Mouse (Mus musculus) CH12.LX (cell line): ENCODE measurements around the gene Atp2b2. TPM values are rescaled to one million over a fixed set of nuclear protein-coding genes. Genes with fewer than 3 reads are reported as not detected.

Source experiments
- DNase-seq: peaks from one replicate; pipeline ENCODE4 v3.0.0-alpha.2; 2013; ENCODE audit errors: extremely low read depth
- H3K27ac ChIP-seq: 2 replicates; pipeline ENCODE4 v1.5.1; 2012; ENCODE audit warnings: low read depth, mild to moderate bottlenecking, control low read depth, moderate library complexity; ENCODE audit not compliant: insufficient read depth
- H3K27me3 ChIP-seq: replicated peaks from 2 replicates; pipeline ENCODE3; 2012; ENCODE audit warnings: inconsistent platforms
- H3K36me3 ChIP-seq, 2 experiments: replicated peaks in 1 of 2; 2 replicates each; pipeline versions ENCODE3 to v1.6.1; 2012; ENCODE audit warnings: inconsistent platforms in 1 of 2, low read length in 1 of 2, mild to moderate bottlenecking in 1 of 2, mixed read lengths in 1 of 2, moderate library complexity in 1 of 2; ENCODE audit not compliant: control insufficient read depth in 1 of 2, insufficient read depth in 1 of 2
- H3K4me1 ChIP-seq, 2 experiments: 2 replicates each; pipeline ENCODE4 v1.6.1; 2012; ENCODE audit warnings: inconsistent platforms in 1 of 2, moderate library complexity in 1 of 2; ENCODE audit not compliant: insufficient read depth in 2 of 2, control insufficient read depth in 1 of 2
- H3K4me2 ChIP-seq: 2 replicates; pipeline ENCODE4 v1.6.1; 2012; ENCODE audit warnings: low read depth, mild to moderate bottlenecking, control low read depth; ENCODE audit not compliant: poor library complexity, insufficient read depth, severe bottlenecking
- H3K4me3 ChIP-seq, 3 experiments: fragments of 150-350 bp in 1 of 3; sonication (generic) in 1 of 3; replicated peaks in 1 of 3; 2 replicates each; pipeline versions ENCODE3 to v1.5.1; 2011 to 2012; ENCODE audit warnings: low read depth in 2 of 3, low read length in 2 of 3, mild to moderate bottlenecking in 2 of 3, moderate library complexity in 2 of 3, control low read depth in 1 of 3, improper control_type of control experiment in 1 of 3, inconsistent platforms in 1 of 3, mixed read lengths in 1 of 3; ENCODE audit not compliant: poor library complexity in 1 of 3
- H3K79me2 ChIP-seq: replicated peaks from 2 replicates; pipeline ENCODE4 v1.6.1; 2012; ENCODE audit warnings: mild to moderate bottlenecking, moderate library complexity; ENCODE audit not compliant: control insufficient read depth, poor library complexity, insufficient read depth, severe bottlenecking; ENCODE audit errors: extremely low read depth
- H3K9ac ChIP-seq: 2 replicates; pipeline ENCODE4 v1.6.1; 2012; ENCODE audit warnings: low read depth, mild to moderate bottlenecking, control low read depth, moderate library complexity; ENCODE audit not compliant: insufficient read depth
- H3K9me3 ChIP-seq: replicated peaks from 2 replicates; pipeline ENCODE3; 2012; ENCODE audit warnings: low read length, inconsistent platforms, mixed read lengths
- BHLHE40 ChIP-seq: IDR thresholded peaks from 2 replicates; pipeline ENCODE4 v1.6.1; 2011; ENCODE audit warnings: mild to moderate bottlenecking, low read depth, low read length, improper control_type of control experiment
- CHD1 ChIP-seq: IDR thresholded peaks from 2 replicates; pipeline ENCODE4 v1.6.1; 2012; ENCODE audit warnings: low read depth, low read length, improper control_type of control experiment, inconsistent platforms
- ELF1 ChIP-seq: IDR thresholded peaks from 2 replicates; pipeline ENCODE4 v1.6.1; 2014; ENCODE audit warnings: low read depth, mild to moderate bottlenecking, inconsistent platforms, low read length, improper control_type of control experiment
- ETS1 ChIP-seq: conservative IDR thresholded peaks from 2 replicates; pipeline ENCODE4 v1.6.1; 2012; ENCODE audit warnings: low read depth, mild to moderate bottlenecking, inconsistent platforms, low read length, improper control_type of control experiment, moderate library complexity
- GABPA ChIP-seq: IDR thresholded peaks from 2 replicates; pipeline ENCODE4 v1.6.1; 2012; ENCODE audit warnings: low read depth, low read length, improper control_type of control experiment, inconsistent platforms; ENCODE audit not compliant: insufficient replicate concordance
- IRF4 ChIP-seq: IDR thresholded peaks from 2 replicates; pipeline ENCODE4 v1.6.1; 2014; ENCODE audit warnings: low read depth, mild to moderate bottlenecking, inconsistent platforms, low read length, improper control_type of control experiment
- JUND ChIP-seq: conservative IDR thresholded peaks from 2 replicates; pipeline ENCODE4 v1.6.1; 2011; ENCODE audit warnings: low read depth, low read length, improper control_type of control experiment
- MAFK ChIP-seq: IDR thresholded peaks from 2 replicates; pipeline ENCODE4 v1.6.1; 2011; ENCODE audit warnings: low read length, improper control_type of control experiment; ENCODE audit not compliant: insufficient replicate concordance
- MEF2A ChIP-seq: IDR thresholded peaks from 2 replicates; pipeline ENCODE4 v1.6.1; 2014; ENCODE audit warnings: low read depth, mild to moderate bottlenecking, inconsistent platforms, low read length, improper control_type of control experiment, borderline replicate concordance
- MXI1 ChIP-seq: IDR thresholded peaks from 2 replicates; pipeline ENCODE4 v1.6.1; 2011; ENCODE audit warnings: mild to moderate bottlenecking, low read depth, low read length, improper control_type of control experiment
- MYC ChIP-seq: IDR thresholded peaks from 2 replicates; pipeline ENCODE4 v1.6.1; 2011; ENCODE audit warnings: low read depth, mild to moderate bottlenecking, improper control_type of control experiment, low read length
- NELFE ChIP-seq: IDR thresholded peaks from 2 replicates; pipeline ENCODE4 v1.6.1; 2011; ENCODE audit warnings: low read depth, low read length, improper control_type of control experiment
- PAX5 ChIP-seq: IDR thresholded peaks from 2 replicates; pipeline ENCODE4 v1.6.1; 2012; ENCODE audit warnings: low read length, inconsistent platforms, mixed read lengths
- RCOR1 ChIP-seq: conservative IDR thresholded peaks from 2 replicates; pipeline ENCODE4 v1.6.1; 2012; ENCODE audit warnings: low read depth, mild to moderate bottlenecking, inconsistent platforms, low read length, improper control_type of control experiment
- SIN3A ChIP-seq: IDR thresholded peaks from 2 replicates; pipeline ENCODE4 v1.6.1; 2012; ENCODE audit warnings: low read length, improper control_type of control experiment, inconsistent platforms
- SMC3 ChIP-seq: IDR thresholded peaks from 2 replicates; pipeline ENCODE4 v1.6.1; 2011; ENCODE audit warnings: low read depth, low read length, improper control_type of control experiment
- TCF12 ChIP-seq: IDR thresholded peaks from 2 replicates; pipeline ENCODE4 v1.6.1; 2014; ENCODE audit warnings: low read depth, mild to moderate bottlenecking, inconsistent platforms, low read length, improper control_type of control experiment
- USF1 ChIP-seq: IDR thresholded peaks from 2 replicates; pipeline ENCODE4 v1.6.1; 2014; ENCODE audit warnings: low read depth, mild to moderate bottlenecking, inconsistent platforms, low read length, improper control_type of control experiment
- ZC3H11A ChIP-seq: IDR thresholded peaks from 2 replicates; pipeline ENCODE4 v1.6.1; 2012; ENCODE audit warnings: low read depth, mild to moderate bottlenecking, inconsistent platforms, low read length, improper control_type of control experiment
- ZMIZ1 ChIP-seq: IDR thresholded peaks from 2 replicates; pipeline ENCODE4 v1.6.1; 2012; ENCODE audit warnings: low read depth, mild to moderate bottlenecking, inconsistent platforms, low read length, improper control_type of control experiment
- ZNF384 ChIP-seq: IDR thresholded peaks from 2 replicates; pipeline ENCODE4 v1.6.1; 2012; ENCODE audit warnings: low read depth, low read length, improper control_type of control experiment, inconsistent platforms
- dilution Hi-C: fragments of 300-500 bp; cut with MboI; formaldehyde crosslinking; loops from 2 replicates; pipeline ENCODE4 v1.14.3; 2020; ENCODE audit warnings: low sequenced_read_pairs; ENCODE audit not compliant: extremely low pct_unique_long_range_greater_than_20kb, extremely low pct_ligation_motif_present
- in situ Hi-C: fragments of 300-500 bp; cut with MboI; formaldehyde crosslinking; loops from 3 replicates; pipeline ENCODE4 v1.14.3; 2019; ENCODE audit warnings: low sequenced_read_pairs, low pct_ligation_motif_present, low pct_unique_long_range_greater_than_20kb, mixed read lengths
- polyA plus RNA-seq: library from polyadenylated mRNA; unstranded; fragments of >175 nt; gene quantifications from 2 replicates; pipeline ENCODE4 v1.2.1, GENCODE M21; 2012; ENCODE audit warnings: low read depth; ENCODE audit not compliant: insufficient read length
- total RNA-seq, 2 experiments: library from RNA; depleted of rRNA; stranded (reverse); fragments of 300-350 nt in 1 of 2; fragments of >200 nt in 1 of 2; gene quantifications; 2 replicates each; pipeline ENCODE4 v1.2.3; 2012 to 2014

Gene Atp2b2
- total and polyA plus RNA-seq, 3 experiments: not detected

DNA sequence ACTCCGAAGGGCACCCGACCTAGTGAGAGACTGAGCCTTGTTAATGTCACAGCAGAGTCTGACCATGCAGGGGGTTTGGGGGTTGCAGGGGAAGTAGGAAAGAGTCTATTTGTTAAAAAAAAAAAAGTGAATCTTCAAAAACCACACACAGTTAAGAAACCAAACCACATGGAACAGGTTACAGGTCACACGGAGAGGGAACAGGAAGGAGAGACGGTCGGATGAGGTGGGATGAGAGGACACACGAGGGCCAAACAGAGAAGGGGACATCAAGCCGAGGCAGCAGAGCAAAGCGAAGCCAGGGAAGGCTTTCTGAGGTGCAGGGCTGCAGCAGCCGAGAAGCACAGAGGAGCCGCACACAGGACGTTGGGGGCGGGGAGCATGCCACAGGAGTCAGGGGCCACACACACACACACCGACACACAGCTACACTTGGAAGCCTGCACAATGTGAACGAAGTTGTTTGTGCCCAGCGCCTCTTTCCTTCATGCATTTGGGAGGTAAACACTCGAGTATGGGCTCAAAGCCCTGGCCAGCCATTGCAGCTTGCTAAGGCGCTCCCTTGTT lies 293.2 kb downstream of the Atp2b2 start:
- H3K4me3 ChIP-seq: no peak overlapping the region
- no peak for DNase-seq
- no peaks in the 10 kb centered on the region for H3K36me3 ChIP-seq
- dilution Hi-C loops (no loop called here), in situ Hi-C loops (no loop called here)
- no peak overlapping the region for H3K4me2 ChIP-seq
- H3K27me3 ChIP-seq: peaks cover 95% of the 10 kb centered on the region
- H3K9me3 ChIP-seq: no peaks in the 10 kb centered on the region
- H3K9ac ChIP-seq: no peak overlapping the region
- H3K27ac ChIP-seq: no peak overlapping the region
- H3K79me2 ChIP-seq: no peaks in the 10 kb centered on the region
- TF ChIP-seq NELFE: no peak
- no peak for TF ChIP-seq ELF1
- TF ChIP-seq JUND: no peak
- TF ChIP-seq ETS1: no peak
- TF ChIP-seq BHLHE40: no peak
- no peak for TF ChIP-seq SIN3A
- TF ChIP-seq ZMIZ1: no peak
- no peak for TF ChIP-seq CHD1
- no peak for TF ChIP-seq MEF2A
- TF ChIP-seq ZNF384: no peak
- no peak for TF ChIP-seq MXI1
- no peak for TF ChIP-seq PAX5
- TF ChIP-seq IRF4: no peak
- no peak for TF ChIP-seq GABPA
- no peak for TF ChIP-seq MAFK
- TF ChIP-seq TCF12: no peak
- TF ChIP-seq ZC3H11A: no peak
- TF ChIP-seq MYC: no peak
- H3K4me1 ChIP-seq: peaks cover 0 to 3% of the 10 kb centered on the region in 2 experiments; a peak in 2 of 4 replicates

DNA sequence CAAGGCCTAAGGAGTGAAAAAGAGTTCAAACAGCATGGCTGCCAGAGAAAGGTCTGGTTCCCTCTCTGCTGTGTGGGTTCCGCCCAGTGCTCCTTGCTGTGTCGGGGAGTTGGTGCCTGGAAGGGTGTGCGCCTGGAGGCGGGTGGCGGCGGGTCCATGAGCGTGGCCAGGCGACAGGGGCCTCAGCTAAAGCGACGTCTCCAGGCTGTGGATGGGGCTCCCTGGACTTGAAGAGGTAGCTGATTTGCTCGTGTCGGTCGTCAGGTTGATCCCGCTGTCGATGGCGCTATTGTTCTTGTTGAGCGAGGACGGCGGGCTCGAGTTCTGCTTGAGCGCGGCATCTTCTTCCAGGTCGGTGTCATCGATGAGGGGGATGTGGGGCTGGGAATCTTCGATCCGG lies 294.1 kb downstream of the Atp2b2 start:
- no peak overlapping the region for H3K9ac ChIP-seq
- no peak for DNase-seq
- dilution Hi-C loops: no loop called here

More for the DNA sequence above, 294.1 kb downstream of the Atp2b2 start:
- in situ Hi-C loops: no loop called here
- Histone ChIP-seq H3K4me2 (no peak overlapping the region), H3K27me3 (peaks cover 95% of the 10 kb centered on the region), H3K4me1 (peaks cover 0 to 3% of the 10 kb centered on the region in 2 experiments; a peak in 2 of 4 replicates), H3K4me3 (no peak overlapping the region), H3K79me2 (no peaks in the 10 kb centered on the region), H3K36me3 (no peaks in the 10 kb centered on the region), H3K27ac (no peak overlapping the region), H3K9me3 (no peaks in the 10 kb centered on the region)
- TF ChIP-seq RCOR1: no peak
- no peak for TF ChIP-seq JUND
- no peak for TF ChIP-seq CHD1
- TF ChIP-seq BHLHE40: no peak
- no peak for TF ChIP-seq IRF4
- no peak for TF ChIP-seq USF1
- TF ChIP-seq SIN3A: no peak
- no peak for TF ChIP-seq SMC3
